Mouse (Mus musculus) mammary gland, adult 2 months (tissue): ENCODE data around the gene C5ar1. TPM values are rescaled to one million over a fixed set of nuclear protein-coding genes. Genes with fewer than 3 reads are reported as not detected.

ENCODE experiments used
- polyA plus RNA-seq: library from polyadenylated mRNA; depleted of rRNA; stranded (reverse); fragments of >200 nt; gene quantifications from 2 replicates; pipeline ENCODE4 v1.2.3, GENCODE M21; 2012; ENCODE audit warnings: low replicate concordance; rRNA removed

C5ar1 gene
- 24.8 and 42.3 TPM in 2 replicates for polyA plus RNA-seq

DNA sequence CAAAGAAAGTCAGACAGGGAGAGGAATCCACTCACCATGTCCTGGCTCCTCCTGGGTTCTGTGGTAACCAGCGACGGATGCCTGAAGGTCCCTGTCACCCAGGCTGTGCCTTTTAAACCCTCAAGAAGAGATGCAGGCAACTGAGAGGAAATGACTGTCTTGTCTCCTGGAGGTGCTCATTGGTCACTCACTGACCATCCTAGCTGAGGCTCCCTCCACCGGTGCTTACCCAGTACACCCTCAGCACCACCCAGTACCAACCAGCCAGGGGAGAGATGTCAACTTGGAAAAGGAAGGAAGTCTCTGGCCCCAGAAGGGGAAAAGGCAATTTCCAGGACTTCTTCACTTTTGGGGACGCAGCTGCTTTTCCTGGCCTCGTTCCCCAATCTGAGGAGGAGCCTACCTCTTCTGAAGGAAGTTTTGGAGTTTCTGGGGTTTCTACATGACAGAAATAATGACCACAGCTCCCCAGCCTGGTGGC, at the start of gene C5ar1:
Gene C5ar1 (minus strand): TSS at position 431 of the 481 bp plus-strand sequence.

DNA sequence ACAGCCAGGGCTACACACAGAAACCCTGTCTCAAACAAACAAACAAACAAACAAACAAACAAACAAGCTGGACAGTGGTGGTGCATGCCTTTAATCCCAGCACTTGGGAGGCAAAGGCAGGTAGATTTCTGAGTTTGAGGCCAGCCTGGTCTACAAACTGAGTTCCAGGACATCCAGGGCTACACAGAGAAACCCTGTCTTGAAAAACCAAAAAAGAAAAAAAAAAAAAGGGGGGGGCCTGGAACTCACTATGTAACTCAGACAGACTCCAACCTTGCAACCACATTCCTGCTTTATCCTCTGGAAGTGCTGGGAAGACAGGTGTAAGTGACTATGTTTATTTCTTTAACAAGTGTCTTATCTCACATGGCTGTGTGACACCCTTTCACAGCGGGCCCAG, 48.8 kb upstream of the C5ar1 start, which contains the start of gene Bbc3:
Gene Bbc3 (plus strand): TSS at position 301 of the 400 bp plus-strand sequence.

DNA sequence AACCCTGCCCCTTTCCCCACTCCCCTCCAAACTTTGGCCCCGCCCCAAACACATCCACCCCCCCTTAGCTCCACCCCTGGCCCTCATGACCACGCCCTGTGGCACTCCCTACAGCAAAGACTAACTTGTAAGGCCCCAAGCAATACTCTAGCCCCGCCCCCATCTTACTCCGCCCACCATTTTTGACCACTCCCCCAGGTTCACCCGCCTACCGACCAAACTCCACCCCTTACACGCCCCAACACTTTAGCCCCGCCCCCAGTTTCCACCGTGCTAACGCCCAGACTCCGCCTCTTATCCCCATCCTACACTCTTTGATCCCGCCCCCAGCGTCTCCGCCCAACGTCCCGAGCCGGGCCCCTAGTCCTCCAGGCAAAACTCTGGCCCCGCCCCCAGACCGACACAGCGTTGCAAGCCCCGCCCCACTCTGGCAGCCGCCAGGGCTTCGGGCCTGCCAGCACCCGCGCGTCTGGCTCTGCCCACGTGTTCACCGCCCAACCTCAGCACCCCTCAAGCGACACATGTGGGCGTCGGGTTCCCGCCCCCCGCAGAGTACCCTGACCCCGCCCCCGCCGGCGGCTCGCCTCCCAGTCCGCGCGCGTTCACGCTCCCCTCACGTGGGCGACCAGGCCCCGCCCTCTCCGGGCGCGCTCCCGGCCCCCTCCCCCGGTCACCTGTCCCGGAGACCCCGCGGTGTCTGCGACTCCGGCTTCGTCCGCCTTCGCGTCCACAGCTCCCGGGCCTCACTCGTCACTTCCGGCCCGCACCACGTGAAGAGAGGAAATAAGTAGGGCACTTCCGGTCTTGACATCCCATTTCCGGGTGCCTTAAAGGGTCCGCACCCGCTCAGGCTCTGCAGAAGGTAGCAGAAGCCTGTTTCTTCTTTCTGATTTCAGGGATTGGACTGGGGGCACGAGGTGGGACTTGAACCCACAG, 27.0 kb upstream of the C5ar1 start, which contains the start of gene Ccdc9:
Gene Ccdc9 (minus strand): TSS at position 770 of the 936 bp plus-strand sequence.

DNA sequence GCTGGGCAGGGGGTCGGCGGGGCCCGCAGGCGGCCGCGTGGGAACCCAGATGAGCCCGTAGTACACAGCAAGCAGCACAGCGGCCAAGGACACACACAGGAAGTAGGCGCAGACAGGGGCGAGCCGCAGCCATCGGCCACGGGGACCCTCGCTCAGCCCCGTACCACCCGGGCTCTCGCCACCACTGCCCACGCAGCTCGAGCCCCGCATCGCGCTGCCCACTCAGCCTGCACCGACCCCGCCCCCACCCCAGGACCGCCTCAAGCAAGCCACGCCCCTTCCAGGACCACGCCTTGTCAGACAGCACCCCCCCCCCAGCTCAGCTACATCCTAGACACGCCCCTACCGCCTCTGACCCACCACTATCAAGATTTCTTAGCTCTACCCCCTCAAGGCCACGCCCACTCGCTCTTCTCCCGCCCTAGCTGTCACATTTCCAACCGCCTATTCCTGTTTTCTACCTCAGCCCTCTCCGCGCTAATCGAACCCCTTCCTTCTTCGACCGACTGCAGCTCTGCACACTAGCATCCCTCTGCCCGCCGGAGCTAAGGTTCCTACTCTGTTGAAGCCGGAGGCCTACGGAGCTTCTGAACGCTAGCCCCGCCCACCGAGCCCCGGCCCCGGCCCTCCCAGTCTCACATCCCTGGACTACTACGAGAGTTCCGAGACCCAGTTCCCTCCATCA, 13.9 kb upstream of the C5ar1 start, which contains the start of gene Inafm1:
Gene Inafm1 (minus strand): TSS at position 537 of the 685 bp plus-strand sequence.

DNA sequence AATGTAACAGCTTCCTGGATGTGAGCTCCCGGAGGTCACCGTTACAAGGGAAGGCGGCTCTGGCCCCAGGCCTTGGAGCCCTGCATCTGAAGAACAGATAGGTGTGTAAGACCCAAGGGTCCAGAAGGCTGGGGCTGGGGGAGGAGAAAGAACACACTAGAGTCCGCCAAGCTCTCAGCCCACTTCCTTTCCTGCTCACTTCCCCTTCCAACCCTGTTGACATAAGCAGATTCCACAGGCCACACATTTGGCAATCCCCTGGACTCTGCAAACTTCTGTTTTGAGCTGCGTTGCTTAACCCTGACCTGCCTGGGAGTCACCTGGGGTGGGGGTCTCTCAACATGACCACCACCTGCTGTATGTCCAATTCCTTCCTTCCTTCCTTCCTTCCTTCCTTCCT, 15.3 kb downstream of the C5ar1 start, which contains the start of gene C5ar2:
Gene C5ar2 (minus strand): TSS at position 88 of the 400 bp plus-strand sequence.

DNA sequence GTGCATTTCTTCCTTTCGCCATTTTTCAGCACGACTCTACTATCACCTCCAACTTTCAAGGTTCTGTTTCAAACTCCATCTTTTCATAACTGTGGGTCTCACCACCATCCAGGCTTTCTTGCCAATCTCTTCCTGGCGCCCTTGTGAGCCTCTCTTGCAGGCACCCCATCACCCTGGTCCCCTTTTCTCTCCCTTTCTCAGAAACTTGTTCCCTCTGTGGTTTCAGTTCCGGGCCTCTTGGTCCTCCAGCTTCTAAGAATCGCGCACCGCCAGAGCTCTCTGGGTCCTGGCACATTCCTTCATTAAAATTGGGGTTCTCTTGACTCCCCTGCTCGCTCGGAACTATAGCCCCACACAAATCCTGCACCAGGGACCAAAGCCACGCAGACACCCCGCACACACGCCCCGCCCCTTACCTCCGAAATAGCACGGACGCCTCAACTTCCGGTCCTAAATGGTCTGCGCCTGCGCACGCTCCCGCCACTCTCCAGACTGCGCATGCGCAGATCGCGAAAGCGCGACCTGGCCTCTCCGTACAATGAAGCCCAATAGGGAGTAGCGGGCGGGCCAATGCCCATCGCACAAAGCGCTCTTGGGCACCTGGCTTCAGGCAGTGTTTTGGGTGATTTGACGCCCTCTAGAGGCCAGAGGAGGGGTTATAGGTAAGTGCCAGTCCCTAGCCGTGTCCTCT, 37.6 kb downstream of the C5ar1 start, which contains the start of gene Dhx34:
Gene Dhx34 (minus strand): TSS at position 456 of the 691 bp plus-strand sequence.

Other genes with a start within 250 kb of the C5ar1 start
- gene Bicra, start 211.6 kb downstream of the C5ar1 start, polyA plus RNA-seq, result 10.1 and 43.2 TPM in 2 replicates
- 0.03 and 0.05 TPM in 2 replicates for gene Zfp541, start 197.7 kb downstream of the C5ar1 start, polyA plus RNA-seq
- gene Napa, start 161.1 kb downstream of the C5ar1 start, polyA plus RNA-seq, result 258 and 285 TPM in 2 replicates
- 34.0 and 35.9 TPM in 2 replicates for gene Kptn, start 139.6 kb downstream of the C5ar1 start, polyA plus RNA-seq
- gene Slc8a2, start 129.7 kb downstream of the C5ar1 start, polyA plus RNA-seq, result 0.73 and 1.2 TPM in 2 replicates
- gene Meis3, start 84.5 kb downstream of the C5ar1 start, polyA plus RNA-seq, result 30.5 and 61.0 TPM in 2 replicates
- 30.6 and 48.4 TPM in 2 replicates for gene Dhx34, start 37.5 kb downstream of the C5ar1 start, polyA plus RNA-seq
- gene C5ar2, start 15.4 kb downstream of the C5ar1 start, polyA plus RNA-seq, result 2.2 and 2.4 TPM in 2 replicates
- gene Inafm1, start 14.1 kb upstream of the C5ar1 start, polyA plus RNA-seq, result 26.4 and 112 TPM in 2 replicates
- gene Ccdc9, start 27.3 kb upstream of the C5ar1 start, polyA plus RNA-seq, result 24.1 and 26.8 TPM in 2 replicates
- gene Bbc3, start 48.9 kb upstream of the C5ar1 start, polyA plus RNA-seq, result 19.3 and 130 TPM in 2 replicates
- gene Sae1, start 128.3 kb upstream of the C5ar1 start, polyA plus RNA-seq, result 17.2 and 33.4 TPM in 2 replicates
- gene Zc3h4, start 141.4 kb upstream of the C5ar1 start, polyA plus RNA-seq, result 33.2 and 54.9 TPM in 2 replicates
- gene Tmem160, start 193.2 kb upstream of the C5ar1 start, polyA plus RNA-seq, result 107 and 246 TPM in 2 replicates
- not detected in 2 replicates for gene Npas1, start 218.2 kb upstream of the C5ar1 start, polyA plus RNA-seq